Mouse (Mus musculus) C2C12 (cell line): ENCODE data around the gene Musk. TPM values are rescaled to one million over a fixed set of nuclear protein-coding genes. Genes with fewer than 3 reads are reported as not detected.

Experiments used
- H3K27me3 ChIP-seq: one replicate; pipeline ENCODE4 v1.6.1; 2011; ENCODE audit not compliant: control insufficient read depth, insufficient read depth, insufficient read length
- H3K36me3 ChIP-seq: one replicate; pipeline ENCODE4 v1.6.1; 2011; ENCODE audit not compliant: control insufficient read depth, insufficient read depth
- H3K4me3 ChIP-seq: one replicate; pipeline ENCODE4 v1.5.1; 2011; ENCODE audit warnings: mild to moderate bottlenecking, control low read depth; ENCODE audit not compliant: poor library complexity, insufficient read depth, severe bottlenecking
- H3K79me2 ChIP-seq: one replicate; pipeline ENCODE4 v1.6.1; 2011; ENCODE audit not compliant: control insufficient read depth, insufficient read depth
- H3K79me3 ChIP-seq: one replicate; pipeline ENCODE4 v1.6.1; 2011; ENCODE audit warnings: low read depth, control low read depth
- H3ac ChIP-seq: one replicate; pipeline ENCODE3; 2011; ENCODE audit warnings: low read depth; ENCODE audit not compliant: control insufficient read depth, insufficient read length
- CEBPB ChIP-seq: IDR thresholded peaks from one replicate; pipeline ENCODE4 v1.6.1; 2011; ENCODE audit warnings: low read depth, mild to moderate bottlenecking, control low read depth, moderate library complexity
- CTCF ChIP-seq: IDR thresholded peaks from one replicate; pipeline ENCODE4 v1.5.1; 2011; ENCODE audit not compliant: control insufficient read depth, insufficient read depth, insufficient read length
- FOSL1 ChIP-seq: IDR thresholded peaks from one replicate; pipeline ENCODE4 v1.8.0; 2011; ENCODE audit warnings: mild to moderate bottlenecking, low read length; ENCODE audit not compliant: poor library complexity, insufficient read depth, severe bottlenecking
- MAX ChIP-seq: IDR thresholded peaks from one replicate; pipeline ENCODE4 v1.6.1; 2011; ENCODE audit warnings: mild to moderate bottlenecking, control low read depth
- MYOD1 ChIP-seq: IDR thresholded peaks from one replicate; pipeline ENCODE4 v1.6.1; 2011; ENCODE audit warnings: low read depth; ENCODE audit not compliant: control insufficient read depth, insufficient read length
- MYOG ChIP-seq: IDR thresholded peaks from one replicate; pipeline ENCODE4 v1.6.1; 2011; ENCODE audit not compliant: control insufficient read depth, insufficient read length; ENCODE audit errors: extremely low read depth
- USF1 ChIP-seq: IDR thresholded peaks from one replicate; pipeline ENCODE4 v1.6.1; 2011; ENCODE audit warnings: low read depth, mild to moderate bottlenecking, control low read depth, moderate library complexity
- polyA plus RNA-seq: library from polyadenylated mRNA; unstranded; fragments of >200 nt; fragmentation: generic; extraction: Trizol; gene quantifications from one replicate; pipeline ENCODE4 v1.2.1, GENCODE M21; 2012; ENCODE audit warnings: missing spikeins

Gene Musk
- polyA plus RNA-seq, 1 experiment: 10.1 TPM

DNA sequence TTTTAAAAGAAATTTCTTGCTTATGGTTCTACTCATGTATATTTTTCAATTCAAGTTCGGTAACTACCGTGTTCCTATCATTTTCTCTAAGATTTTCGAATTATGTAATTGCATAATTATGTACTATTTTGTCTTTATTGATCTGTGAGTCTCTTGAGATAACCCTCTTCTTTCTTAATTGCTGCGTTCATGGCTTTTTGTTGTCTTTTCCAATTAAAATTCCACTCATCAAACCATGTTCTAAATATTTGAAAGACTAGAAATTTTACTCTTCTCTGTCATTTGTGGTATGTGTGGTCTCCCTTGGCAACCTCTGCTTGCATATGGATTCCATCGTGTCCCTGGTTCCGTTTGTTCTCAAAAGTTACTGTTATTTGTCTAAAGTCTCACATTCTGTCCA, 79.6 kb downstream of the Musk start:
- H3K79me2 ChIP-seq: no peaks in the 10 kb centered on the region
- H3K79me3 ChIP-seq: no peaks in the 10 kb centered on the region
- no peak overlapping the region for H3ac ChIP-seq
- TF ChIP-seq CEBPB: no peak
- no peak for TF ChIP-seq MYOD1
- no peak for TF ChIP-seq USF1
- H3K27me3 ChIP-seq: no peaks in the 10 kb centered on the region
- H3K36me3 ChIP-seq: no peaks in the 10 kb centered on the region
- H3K4me3 ChIP-seq: no peak overlapping the region

GRCm38 (mm10) chr4:58371106-58371505, 85.3 kb downstream of the Musk start:
- no peaks in the 10 kb centered on the region for H3K27me3 ChIP-seq
- no peaks in the 10 kb centered on the region for H3K36me3 ChIP-seq
- H3ac ChIP-seq: no peak overlapping the region
- H3K79me3 ChIP-seq: no peaks in the 10 kb centered on the region
- H3K79me2 ChIP-seq: no peaks in the 10 kb centered on the region
- TF ChIP-seq FOSL1 (no peak), CEBPB (no peak), MYOG (no peak), CTCF (no peak), MYOD1 (no peak), MAX (no peak), USF1 (no peak)
- H3K4me3 ChIP-seq: no peak overlapping the region

DNA sequence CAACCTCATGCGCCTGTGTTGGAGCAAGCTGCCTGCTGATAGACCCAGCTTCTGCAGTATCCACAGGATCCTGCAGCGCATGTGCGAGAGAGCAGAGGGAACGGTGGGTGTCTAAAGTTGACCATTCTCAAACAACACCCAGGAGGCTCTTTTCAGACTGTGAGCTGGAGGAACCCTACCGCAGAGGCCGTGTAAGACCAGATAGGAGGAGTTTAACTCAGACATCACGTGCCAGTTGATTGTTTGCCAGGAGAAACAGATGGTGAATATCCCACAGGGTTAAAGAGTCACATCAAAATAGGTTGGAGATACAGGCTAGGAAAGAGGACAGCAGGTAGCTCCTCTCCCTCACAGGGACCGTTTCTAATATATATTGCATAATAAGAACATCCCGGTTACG, 87.8 kb downstream of the Musk start:
- TF ChIP-seq MAX (no peak), MYOD1 (no peak), USF1 (peak; percentile 47)
- Histone ChIP-seq H3ac (no peak overlapping the region), H3K4me3 (no peak overlapping the region), H3K27me3 (no peaks in the 10 kb centered on the region), H3K79me2 (no peaks in the 10 kb centered on the region), H3K79me3 (no peaks in the 10 kb centered on the region), H3K36me3 (no peaks in the 10 kb centered on the region)

DNA sequence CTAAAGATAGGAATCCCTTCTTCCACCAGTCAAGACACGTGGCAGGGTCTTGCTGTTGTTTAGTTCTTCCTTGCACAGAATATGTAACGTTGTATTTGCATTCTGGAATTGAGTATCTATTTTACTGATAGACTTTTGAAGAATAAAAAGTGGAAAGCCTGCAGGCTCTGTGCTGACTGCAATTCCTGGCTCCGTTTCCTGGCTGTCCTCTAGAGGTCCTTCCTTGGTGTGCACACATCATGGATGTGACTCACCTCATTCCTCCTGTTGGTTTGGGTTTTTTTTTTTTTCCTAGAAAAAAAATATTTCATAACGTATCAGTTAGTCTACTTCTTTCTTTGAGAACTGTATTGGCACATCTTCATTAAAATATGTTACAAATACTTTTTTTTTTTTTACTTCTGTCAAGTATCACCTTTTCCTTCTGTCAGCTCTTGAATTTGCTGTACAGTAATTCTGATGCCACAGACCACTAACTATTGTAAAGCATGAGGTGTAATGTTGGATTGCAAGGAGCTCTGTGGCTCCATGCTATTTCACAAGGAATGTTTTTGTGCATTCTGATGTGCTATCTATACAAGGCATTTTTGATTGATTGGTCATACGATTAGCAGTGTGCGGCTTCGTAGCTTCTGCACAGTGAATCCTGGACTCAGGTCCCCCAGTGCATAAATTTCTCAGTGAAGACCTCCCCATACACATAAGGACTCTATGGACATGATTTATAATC, 88.5 kb downstream of the Musk start:
- Histone ChIP-seq H3K36me3 (no peaks in the 10 kb centered on the region), H3K79me2 (no peaks in the 10 kb centered on the region), H3K4me3 (no peak overlapping the region), H3ac (no peak overlapping the region), H3K27me3 (no peaks in the 10 kb centered on the region), H3K79me3 (no peaks in the 10 kb centered on the region)
- TF ChIP-seq CTCF (no peak), CEBPB (peak; percentile 61)

DNA sequence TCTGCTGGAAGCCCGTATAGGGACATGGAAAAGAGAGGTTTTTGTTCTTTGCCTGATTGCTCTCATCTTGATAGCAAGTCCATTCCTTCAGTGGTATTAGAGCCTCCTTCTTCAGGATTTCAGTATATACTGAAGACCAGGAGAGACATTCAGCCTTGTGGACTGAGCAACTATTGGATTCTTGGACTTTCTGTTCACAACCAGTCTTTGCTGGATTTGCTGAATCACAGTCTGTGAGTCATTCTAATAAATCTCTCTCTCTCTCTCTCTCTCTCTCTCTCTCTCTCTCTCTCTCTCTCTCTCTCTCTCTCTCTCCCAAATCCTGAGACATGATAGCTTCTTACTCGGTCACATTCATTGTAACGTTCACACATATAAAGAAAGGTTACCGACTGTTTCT, 93.4 kb downstream of the Musk start:
- Histone ChIP-seq H3K36me3 (no peaks in the 10 kb centered on the region), H3K79me3 (no peaks in the 10 kb centered on the region), H3K4me3 (no peak overlapping the region), H3ac (no peak overlapping the region), H3K27me3 (no peaks in the 10 kb centered on the region), H3K79me2 (no peaks in the 10 kb centered on the region)
- TF ChIP-seq FOSL1: peak; percentile 87
- peak; percentile 35 for TF ChIP-seq MAX
- TF ChIP-seq USF1: no peak

GRCm38 (mm10) chr4:58400861-58401341, 115.1 kb downstream of the Musk start:
- Histone ChIP-seq H3K79me2 (no peaks in the 10 kb centered on the region), H3ac (no peak overlapping the region), H3K27me3 (no peaks in the 10 kb centered on the region), H3K4me3 (no peak overlapping the region), H3K36me3 (no peaks in the 10 kb centered on the region), H3K79me3 (no peaks in the 10 kb centered on the region)
- no peak for TF ChIP-seq MYOG
- TF ChIP-seq USF1: no peak
- TF ChIP-seq FOSL1: no peak
- peak; percentile 37 for TF ChIP-seq CEBPB
